Mouse (Mus musculus): ENCODE data around the gene Ogfod2. TPM values are rescaled to one million over a fixed set of nuclear protein-coding genes. Genes with fewer than 3 reads are reported as not detected.
A peak's percentile ranks its signal among the peaks of the same experiment; 100 is the strongest.

Gene Ogfod2
- total RNA-seq, 2 experiments from 2014 or later = 35.4 to 39.1 TPM

DNA sequence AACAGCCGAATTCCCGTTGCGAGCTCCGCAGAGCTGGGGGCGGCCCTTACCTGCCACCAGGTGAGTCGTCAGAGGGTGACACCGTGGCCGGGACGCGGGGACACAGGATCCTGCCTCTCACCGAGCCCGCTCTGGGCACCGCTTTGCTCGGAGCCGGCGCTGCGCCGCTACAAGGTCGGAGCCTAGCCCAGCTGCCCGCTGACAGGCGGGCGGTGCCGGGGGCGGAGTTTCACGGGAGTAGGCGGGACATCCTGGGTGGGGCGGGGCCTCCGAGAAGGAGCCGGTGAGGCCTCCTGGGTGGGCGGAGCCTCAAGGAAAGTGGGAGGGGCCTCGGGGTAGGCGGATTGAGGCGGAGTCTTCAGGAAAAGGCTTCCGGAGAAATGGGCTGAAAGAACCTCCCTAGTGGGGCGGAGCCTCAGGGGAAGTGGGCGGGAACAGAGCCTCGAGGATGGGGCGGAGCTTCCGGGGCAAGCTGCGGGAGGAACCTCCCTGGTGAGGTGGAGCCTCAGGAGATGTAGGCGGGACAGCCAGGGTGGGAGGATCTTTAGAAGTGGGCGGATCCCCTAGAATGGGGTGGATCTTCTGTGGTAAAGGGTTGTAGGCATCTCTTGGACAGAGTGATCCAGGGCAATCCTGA is 16.4 kb upstream of the Ogfod2 start, which contains the start of gene Abcb9:
Gene Abcb9, minus strand, starts transcription at position 203 of the 637 bp plus-strand sequence.
- no peak for TF ChIP-seq CTCF (IDR thresholded peaks at IDR 0.05)
- peak; percentile 96 to 97 for DNase-seq (ENCODE audit: extremely low spot score in 1 of 2, low spot score in 2 of 2)
- Histone ChIP-seq H3K4me3 (peak within 1 kb of the TSS; percentile 57), H3K27ac (peak within 1 kb of the TSS; percentile 95)
- intact Hi-C loops (cut with DNase I) = no loop called here

DNA sequence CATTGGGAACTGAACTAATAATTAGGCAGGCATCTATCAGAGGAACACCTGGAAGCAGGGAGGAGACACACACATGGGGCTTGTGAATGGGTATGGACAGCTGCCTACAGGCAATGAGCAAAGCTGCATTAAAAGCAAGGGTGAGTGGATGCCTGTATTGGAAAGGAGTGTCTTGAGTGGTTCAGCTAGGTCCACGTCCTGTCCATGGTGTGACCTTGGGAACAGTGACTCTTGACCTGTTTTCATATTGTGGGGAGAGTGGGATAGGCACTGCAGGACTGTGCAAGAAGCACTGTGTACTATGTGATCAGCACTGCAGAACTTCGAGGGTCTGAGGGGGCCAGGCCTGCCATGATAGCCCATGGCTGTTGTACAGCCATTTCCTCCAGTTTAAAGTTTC is 13.2 kb upstream of the Ogfod2 start:
- Histone ChIP-seq H3K27ac (no peak overlapping the region; the same call in 1 of the 2 replicates), H3K4me3 (no peak overlapping the region)
- TF ChIP-seq CTCF (IDR thresholded peaks at IDR 0.05) = no peak
- DNase-seq (ENCODE audit: extremely low spot score in 1 of 2, low spot score in 2 of 2) = no peak
- intact Hi-C loops (cut with DNase I) = no loop called here

- no peak for DNase-seq (ENCODE audit: extremely low spot score in 1 of 2, low spot score in 2 of 2)
- H3K27ac ChIP-seq = no peak overlapping the region
- no peak for TF ChIP-seq CTCF (IDR thresholded peaks at IDR 0.05)
- intact Hi-C loops (cut with DNase I) = no loop called here
- H3K4me3 ChIP-seq = no peak overlapping the region
These were observed 11.7 kb upstream of the Ogfod2 start for GRCm38 (mm10) chr5:124100128-124101044.

GRCm38 (mm10) chr5:124102326-124102725 is 9.8 kb upstream of the Ogfod2 start:
- intact Hi-C loops (cut with DNase I) = no loop called here
- Histone ChIP-seq H3K4me3 (no peak overlapping the region), H3K27ac (no peak overlapping the region)
- no peak for DNase-seq (ENCODE audit: extremely low spot score in 1 of 2, low spot score in 2 of 2)
- TF ChIP-seq CTCF (IDR thresholded peaks at IDR 0.05) = no peak

GRCm38 (mm10) chr5:124103020-124103419 is 9.1 kb upstream of the Ogfod2 start:
- DNase-seq (ENCODE audit: extremely low spot score in 1 of 2, low spot score in 2 of 2) = no peak
- Histone ChIP-seq H3K4me3 (no peak overlapping the region), H3K27ac (no peak overlapping the region)
- TF ChIP-seq CTCF (IDR thresholded peaks at IDR 0.05) = no peak
- intact Hi-C loops (cut with DNase I) = no loop called here

GRCm38 (mm10) chr5:124103552-124103951 is 8.5 kb upstream of the Ogfod2 start:
- no peak overlapping the region for H3K4me3 ChIP-seq
- H3K27ac ChIP-seq = no peak overlapping the region
- no peak for TF ChIP-seq CTCF (IDR thresholded peaks at IDR 0.05)
- intact Hi-C loops (cut with DNase I) = no loop called here
- DNase-seq (ENCODE audit: extremely low spot score in 1 of 2, low spot score in 2 of 2) = no peak

- peak; percentile 71 for TF ChIP-seq CTCF (IDR thresholded peaks at IDR 0.05)
- intact Hi-C loops (cut with DNase I) = no loop called here
- Histone ChIP-seq H3K4me3 (peak overlapping the region; percentile 84), H3K27ac (peak overlapping the region; percentile 17; the same call in 1 of the 2 replicates)
- DNase-seq (ENCODE audit: extremely low spot score in 1 of 2, low spot score in 2 of 2) = no peak
These were observed 888 bp upstream of the Ogfod2 start for GRCm38 (mm10) chr5:124111077-124111741.

DNA sequence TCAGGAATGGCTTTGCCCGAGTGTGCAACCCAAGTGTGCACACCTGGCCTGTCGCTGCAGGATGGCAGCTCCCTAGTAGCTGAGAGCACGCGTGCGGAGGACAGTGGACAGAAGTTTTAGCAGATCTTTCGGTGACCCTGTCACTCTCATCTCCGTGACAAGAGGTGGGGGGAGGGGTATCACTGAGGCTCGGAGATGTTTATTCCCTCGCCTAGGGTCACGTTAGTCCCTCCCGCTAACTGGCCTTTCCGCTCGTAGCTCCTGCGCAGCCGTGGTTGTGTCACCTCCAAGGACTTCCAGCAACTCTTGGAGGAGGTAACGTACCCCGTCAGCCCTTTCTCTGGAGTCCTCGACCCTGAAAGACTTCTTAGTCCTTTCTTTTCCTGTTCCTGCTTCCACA is 434 bp downstream of the Ogfod2 start:
- no peak for TF ChIP-seq CTCF (IDR thresholded peaks at IDR 0.05)
- DNase-seq (ENCODE audit: extremely low spot score in 1 of 2, low spot score in 2 of 2) = no peak
- Histone ChIP-seq H3K4me3 (peak overlapping the region; percentile 84), H3K27ac (peak overlapping the region; percentile 95)
- intact Hi-C loops (cut with DNase I) = no loop called here

DNA sequence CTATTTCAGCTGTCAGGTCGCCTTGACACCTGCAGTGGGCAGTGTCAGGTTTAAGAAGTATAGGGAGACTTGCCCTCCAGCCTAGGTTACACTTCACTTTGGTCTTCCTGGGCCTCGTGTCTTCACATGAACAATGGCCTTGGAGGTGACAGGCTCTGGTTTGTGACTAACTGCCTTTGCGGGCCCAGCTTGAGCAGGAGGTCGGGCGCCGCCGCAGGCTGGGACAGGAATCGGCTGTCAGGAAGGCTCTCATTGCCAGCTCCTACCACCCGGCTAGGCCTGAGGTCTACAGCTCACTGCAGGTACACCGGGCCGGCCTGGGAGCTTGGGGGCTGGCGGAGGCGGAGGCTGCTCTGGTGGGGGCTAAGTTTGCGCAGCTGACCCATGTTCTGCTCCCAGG is 933 bp downstream of the Ogfod2 start:
- peak in 1 of 2 experiments; percentile 68 for DNase-seq (ENCODE audit: extremely low spot score in 1 of 2, low spot score in 2 of 2)
- Histone ChIP-seq H3K27ac (peak overlapping the region; percentile 95), H3K4me3 (peak overlapping the region; percentile 84)
- intact Hi-C loops (cut with DNase I) = no loop called here
- peak; percentile 59 for TF ChIP-seq CTCF (IDR thresholded peaks at IDR 0.05)

GRCm38 (mm10) chr5:124114276-124115025 is 2.4 kb downstream of the Ogfod2 start:
- intact Hi-C loops (cut with DNase I) = no loop called here
- H3K4me3 ChIP-seq = no peak overlapping the region
- DNase-seq (ENCODE audit: extremely low spot score in 1 of 2, low spot score in 2 of 2) = no peak
- no peak overlapping the region for H3K27ac ChIP-seq
- no peak for TF ChIP-seq CTCF (IDR thresholded peaks at IDR 0.05)

GRCm38 (mm10) chr5:124115531-124115930 is 3.4 kb downstream of the Ogfod2 start:
- no peak for DNase-seq (ENCODE audit: extremely low spot score in 1 of 2, low spot score in 2 of 2)
- intact Hi-C loops (cut with DNase I) = no loop called here
- Histone ChIP-seq H3K27ac (peak overlapping the region; percentile 92), H3K4me3 (peak overlapping the region; percentile 90)
- TF ChIP-seq CTCF (IDR thresholded peaks at IDR 0.05) = no peak

Measured in left cerebral cortex, adult 2 months (tissue).